Mouse (Mus musculus) G1E (cell line): ENCODE measurements at regions not wholly inside any gene's neighbourhood (a gene's known extent, or its start where the extent isn't known, plus 50 kb on each side); places are given as distances from the start of the nearest gene placed in this dataset.

Experiments used
- CTCF ChIP-seq: IDR thresholded peaks from 2 replicates; pipeline ENCODE4 v1.5.1; 2012; ENCODE audit warnings: low read depth, low read length, inconsistent platforms, mixed read lengths
- GATA1 ChIP-seq: IDR thresholded peaks from 2 replicates; pipeline ENCODE4 v1.6.1; 2012; ENCODE audit warnings: borderline replicate concordance, low read length, inconsistent platforms, mixed read lengths
- GATA2 ChIP-seq: IDR thresholded peaks from 2 replicates; pipeline ENCODE4 v1.6.1; 2012; ENCODE audit warnings: low read depth, low read length, inconsistent platforms, borderline replicate concordance
- TAL1 ChIP-seq: conservative IDR thresholded peaks from 2 replicates; pipeline ENCODE4 v1.6.1; 2012; ENCODE audit warnings: low read depth, low read length, inconsistent platforms, mixed read lengths

DNA sequence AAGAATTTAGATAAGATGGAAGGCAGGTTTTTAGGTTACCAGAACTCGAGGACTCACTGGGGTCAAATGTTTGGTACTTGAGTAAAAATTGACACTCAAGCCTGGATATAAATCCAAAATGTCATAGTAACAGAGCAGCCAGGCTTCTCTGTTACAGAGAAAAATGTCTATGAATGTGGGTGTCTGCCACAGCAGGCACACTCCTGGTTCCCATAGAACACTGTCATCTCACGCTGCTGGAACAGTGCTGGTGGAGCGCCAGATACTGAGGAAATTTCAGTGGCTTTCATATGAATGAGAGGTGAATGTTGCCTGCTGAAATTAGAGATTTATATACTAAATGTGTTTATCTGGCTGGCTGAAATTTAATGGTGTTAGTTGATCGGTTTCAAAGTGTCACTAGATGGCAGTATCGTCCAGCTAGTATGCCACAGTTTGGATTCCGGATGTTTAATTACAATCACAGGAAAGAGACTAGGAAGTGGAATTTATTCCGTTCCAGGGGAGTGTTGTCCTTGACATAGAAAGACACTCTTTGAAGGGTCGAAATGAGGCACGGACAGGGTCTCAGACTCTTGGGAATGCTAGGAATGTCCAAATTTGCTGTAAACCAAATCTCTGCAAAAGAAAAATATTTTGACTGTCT lies 273.9 kb downstream of the Snca start:
- TF ChIP-seq CTCF (no peak), GATA1 (no peak), TAL1 (no peak), GATA2 (no peak)
